Mouse (Mus musculus): ENCODE data around the gene Abcg8.

- TF ChIP-seq CTCF (IDR thresholded peaks at IDR 0.05; ENCODE audit: low read depth) = no peak
- TF ChIP-seq EP300 (optimal IDR thresholded peaks at IDR 0.05) = no peak
These were observed 60.6 kb downstream of the Abcg8 start for GRCm38 (mm10) chr17:84736719-84737118.

All from stomach, postnatal 0 days (tissue).